Mouse (Mus musculus): ENCODE measurements around the gene Tex19.2.

Tex19.2 gene

GRCm38 (mm10) chr11:121118577-121118976 is at the start of gene Tex19.2:
Tex19.2 (minus strand) TSS chr11:121118677.
- in situ Hi-C loops (cut with MboI) = no loop called here

DNA sequence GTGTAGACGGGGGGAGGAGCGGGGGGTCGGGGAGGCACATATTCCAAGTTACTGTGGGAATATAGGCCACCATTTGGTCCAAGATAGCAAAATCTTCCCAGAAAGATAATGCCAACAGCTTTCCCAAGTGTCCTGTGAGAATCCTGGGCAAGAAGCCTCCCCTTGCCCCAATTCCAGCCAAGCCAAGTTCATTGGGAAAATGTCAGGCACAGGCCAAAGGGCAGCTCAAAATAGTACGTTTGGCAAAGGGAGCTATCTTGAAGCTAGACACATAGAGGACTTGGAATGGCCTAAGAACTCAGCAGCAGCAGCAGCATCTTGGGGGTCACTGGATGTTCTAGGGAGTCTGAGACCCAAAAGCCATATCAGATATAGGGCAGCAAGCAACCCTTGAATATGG is 45.3 kb upstream of the Tex19.2 start:
- in situ Hi-C loops (cut with MboI) = no loop called here

- in situ Hi-C loops (cut with MboI) = no loop called here
Observed at GRCm38 (mm10) chr11:121160636-121161346, 42.3 kb upstream of the Tex19.2 start.

DNA sequence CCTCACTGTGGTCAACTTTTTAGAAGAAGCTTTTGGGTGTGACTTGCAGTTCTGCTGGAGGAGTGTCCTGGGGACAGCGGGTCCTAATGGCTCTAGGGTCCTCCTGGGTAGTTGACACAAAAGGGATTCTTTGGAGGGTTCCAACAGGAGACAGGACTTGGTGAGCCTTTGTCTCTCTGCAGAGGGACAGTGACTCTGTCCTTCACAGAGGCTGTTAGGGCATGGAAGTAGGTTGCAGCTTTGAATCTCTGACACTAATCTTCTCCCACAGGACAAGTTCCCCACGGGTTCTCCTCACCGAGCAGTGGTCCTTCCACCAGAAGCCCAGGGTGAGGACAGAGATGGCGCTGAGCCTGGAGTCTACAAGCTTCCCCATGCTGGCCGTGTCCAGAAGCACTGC is 41.5 kb upstream of the Tex19.2 start, which contains the start of gene Uts2r:
Uts2r (plus strand) TSS at position 301 of the 400 bp plus-strand sequence.
- in situ Hi-C loops (cut with MboI) = no loop called here

DNA sequence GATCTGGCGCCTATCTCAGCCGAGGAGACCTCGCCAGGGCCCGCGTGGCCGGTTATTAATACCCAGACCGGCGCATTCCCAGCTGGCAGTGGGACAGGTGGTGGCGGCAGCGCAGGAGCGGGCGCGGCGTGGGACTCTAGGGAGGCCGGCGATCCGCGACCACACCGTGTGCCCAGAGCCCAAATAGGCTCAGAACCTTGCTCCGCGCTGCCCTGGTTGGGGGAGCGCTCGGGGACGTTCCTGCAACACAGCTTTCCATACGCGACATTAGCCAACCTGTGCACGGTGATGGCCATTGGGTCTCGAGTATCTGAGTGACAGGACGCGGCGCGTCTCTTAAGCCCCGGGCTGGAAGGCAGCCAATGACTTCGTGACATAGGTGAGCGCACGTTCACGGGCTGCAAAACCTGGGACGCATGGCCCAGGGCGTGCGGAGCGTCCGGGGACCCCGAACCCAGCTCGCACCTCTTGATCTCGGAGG is 38.0 kb upstream of the Tex19.2 start:
- in situ Hi-C loops (cut with MboI) = no loop called here

DNA sequence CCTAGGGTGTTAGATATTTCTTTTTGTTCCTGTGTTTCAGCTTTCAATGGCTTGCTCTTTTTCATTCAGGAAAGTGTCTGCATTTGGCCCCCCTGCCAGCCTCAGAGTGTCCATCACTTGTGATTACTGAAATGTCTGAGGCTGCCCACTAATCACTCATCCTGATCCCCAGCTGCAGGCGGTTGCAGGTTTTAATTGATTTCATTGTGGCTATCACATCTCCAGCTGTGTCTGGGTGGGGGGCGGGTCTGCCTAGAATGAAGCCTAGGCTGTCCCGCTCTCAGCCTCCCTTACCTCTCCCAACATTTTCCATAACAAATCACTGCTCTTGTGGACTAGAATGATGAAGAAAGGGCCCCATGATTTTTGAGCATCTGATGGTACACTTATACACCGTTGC is 35.7 kb upstream of the Tex19.2 start:
- in situ Hi-C loops (cut with MboI) = no loop called here

- in situ Hi-C loops (cut with MboI) = no loop called here
Observed at GRCm38 (mm10) chr11:121148193-121148592, 29.7 kb upstream of the Tex19.2 start.

- in situ Hi-C loops (cut with MboI) = no loop called here
Observed at GRCm38 (mm10) chr11:121145865-121146264, 27.4 kb upstream of the Tex19.2 start, which contains the start of gene Tex19.1. Tex19.1 (plus strand) TSS chr11:121146143.

- in situ Hi-C loops (cut with MboI) = no loop called here
Observed at GRCm38 (mm10) chr11:121143325-121144015, 25.0 kb upstream of the Tex19.2 start.

- in situ Hi-C loops (cut with MboI) = no loop called here
Observed at GRCm38 (mm10) chr11:121138732-121139131, 20.3 kb upstream of the Tex19.2 start.

DNA sequence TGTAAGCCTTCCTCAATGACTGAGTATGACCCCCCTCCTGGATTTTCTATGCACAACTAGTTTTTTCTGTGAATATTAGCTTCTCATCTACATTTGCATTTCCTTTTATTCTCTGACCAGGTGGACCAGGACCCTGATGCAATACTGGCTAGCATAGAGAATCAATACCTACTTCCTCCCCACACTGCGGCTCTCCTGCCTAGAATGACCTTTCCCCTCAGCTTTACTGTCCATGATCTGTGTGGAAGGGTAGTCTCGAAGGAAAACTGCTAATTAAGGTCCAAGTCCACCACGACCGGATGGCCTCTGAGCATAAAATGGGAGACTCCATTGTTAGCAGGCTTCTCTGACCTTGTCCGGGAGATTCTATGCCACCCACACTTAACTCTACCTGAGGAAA is 19.2 kb upstream of the Tex19.2 start:
- in situ Hi-C loops (cut with MboI) = no loop called here

GRCm38 (mm10) chr11:121134600-121134999 is 16.1 kb upstream of the Tex19.2 start:
- in situ Hi-C loops (cut with MboI) = no loop called here

DNA sequence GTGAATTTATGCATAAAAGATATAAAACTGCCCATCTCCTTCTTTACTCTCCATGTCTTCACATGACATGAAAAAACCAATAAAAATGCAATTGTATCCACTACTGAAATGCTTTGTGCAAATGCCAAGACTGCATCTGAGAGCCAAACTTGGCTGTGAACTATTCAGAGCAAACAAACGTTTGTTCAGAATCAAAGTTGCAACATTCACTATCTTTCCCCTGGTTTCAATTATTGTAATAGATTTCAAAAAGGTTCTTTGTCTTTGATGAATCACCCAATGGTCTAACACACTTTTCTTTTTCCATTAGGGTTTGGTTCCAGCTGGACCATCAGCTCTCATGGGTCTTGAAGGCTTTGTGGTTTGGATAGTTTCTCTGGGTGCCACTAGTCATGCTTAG is 11.1 kb upstream of the Tex19.2 start:
- in situ Hi-C loops (cut with MboI) = no loop called here

GRCm38 (mm10) chr11:121127441-121127840 is 9.0 kb upstream of the Tex19.2 start:
- in situ Hi-C loops (cut with MboI) = no loop called here

DNA sequence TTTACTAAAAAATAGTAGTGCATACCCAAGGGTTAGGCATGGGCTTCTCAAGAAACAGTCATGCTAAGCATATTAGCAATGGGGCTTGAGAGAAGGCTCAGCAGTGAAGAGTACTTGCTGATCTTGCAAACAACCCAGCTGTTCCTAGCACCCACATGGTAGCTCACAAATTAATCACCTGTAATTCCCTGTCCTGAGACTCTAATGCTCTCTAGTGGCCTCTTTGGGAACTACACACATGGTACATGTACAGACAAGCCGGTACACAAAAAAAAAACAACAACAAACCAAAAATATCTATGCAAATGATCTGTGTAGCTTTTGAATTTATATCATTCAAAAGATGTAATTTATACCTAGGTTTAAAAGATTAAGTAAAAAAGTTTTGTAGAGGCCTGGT is 7.9 kb upstream of the Tex19.2 start:
- in situ Hi-C loops (cut with MboI) = no loop called here

- in situ Hi-C loops (cut with MboI) = no loop called here
Observed at GRCm38 (mm10) chr11:121125522-121126172, 7.2 kb upstream of the Tex19.2 start.

GRCm38 (mm10) chr11:121123438-121123837 is 5.0 kb upstream of the Tex19.2 start:
- in situ Hi-C loops (cut with MboI) = no loop called here

DNA sequence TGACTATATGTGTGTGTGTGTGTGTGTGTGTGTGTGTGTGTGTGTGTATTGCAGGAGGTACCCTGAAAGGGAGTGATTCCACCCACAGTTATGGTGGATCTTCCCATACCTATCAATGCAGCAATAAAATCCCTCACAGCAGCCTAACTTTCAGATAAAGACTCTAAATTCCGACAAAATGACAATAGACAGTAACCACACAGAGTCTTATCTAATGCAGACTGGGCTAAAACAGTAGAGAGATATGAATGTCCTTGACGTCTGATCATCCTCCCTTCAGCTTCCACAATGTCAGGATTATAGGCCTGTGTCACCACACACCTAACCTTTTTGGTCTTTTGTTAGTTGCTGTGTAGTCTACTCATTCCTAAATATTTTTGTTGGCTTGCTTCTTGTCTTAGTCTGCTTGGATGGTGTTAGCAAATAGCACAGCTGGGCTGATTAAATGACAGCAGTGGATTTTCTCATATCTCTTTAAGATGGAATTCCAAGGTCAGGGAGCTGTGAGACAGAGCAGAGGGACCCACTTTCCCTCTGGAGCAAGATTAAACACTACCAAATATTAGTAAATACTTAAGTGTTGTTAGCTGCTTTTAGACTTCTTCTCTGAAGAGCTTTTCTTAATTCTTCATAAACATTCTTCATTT is 3.7 kb upstream of the Tex19.2 start:
- in situ Hi-C loops (cut with MboI) = no loop called here

GRCm38 (mm10) chr11:121121151-121121550 is 2.7 kb upstream of the Tex19.2 start:
- in situ Hi-C loops (cut with MboI) = no loop called here

DNA sequence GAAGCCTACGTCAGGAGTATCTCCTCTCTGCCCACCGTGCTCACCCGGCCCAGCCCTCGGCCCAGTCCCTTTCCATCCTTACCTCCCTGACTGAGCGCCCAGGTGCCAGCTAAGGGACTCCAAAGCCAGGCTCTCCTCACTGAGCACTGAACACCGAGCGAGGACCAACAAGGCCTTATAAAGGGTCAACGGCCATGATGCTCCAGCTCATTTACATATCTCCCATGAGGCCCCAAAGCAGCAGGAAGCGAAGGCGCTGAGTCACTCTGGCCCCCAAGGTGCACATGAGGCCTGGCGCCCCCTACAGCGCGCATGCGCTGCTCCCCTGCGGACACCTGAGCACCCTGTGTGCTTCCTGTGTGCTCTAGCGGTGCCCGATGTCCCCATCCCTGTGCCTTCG is 371 bp downstream of the Tex19.2 start:
- in situ Hi-C loops (cut with MboI) = no loop called here

GRCm38 (mm10) chr11:121112091-121112775 is 6.2 kb downstream of the Tex19.2 start:
- in situ Hi-C loops (cut with MboI) = no loop called here

GRCm38 (mm10) chr11:121111601-121112000 is 6.9 kb downstream of the Tex19.2 start:
- in situ Hi-C loops (cut with MboI) = no loop called here
